Mouse (Mus musculus) ES-E14 (cell line): ENCODE data around the gene Mre11a. TPM values are rescaled to one million over a fixed set of nuclear protein-coding genes. Genes with fewer than 3 reads are reported as not detected.

Source experiments
- DNase-seq: peaks from one replicate; pipeline ENCODE4 v3.0.0-alpha.2; 2013; ENCODE audit warnings: low read depth, low spot score
- H3K27ac ChIP-seq: 2 replicates; pipeline ENCODE4 v1.5.1; 2012; ENCODE audit warnings: low read depth, mild to moderate bottlenecking, low read length, moderate library complexity, mixed read lengths; ENCODE audit not compliant: poor library complexity, insufficient read depth, severe bottlenecking
- H3K36me3 ChIP-seq: 2 replicates; pipeline ENCODE4 v1.6.1; 2012; ENCODE audit warnings: mild to moderate bottlenecking, low read length, moderate library complexity, mixed read lengths; ENCODE audit not compliant: control insufficient read depth, poor library complexity, insufficient read depth, severe bottlenecking
- H3K4me1 ChIP-seq, 2 experiments: fragments of 150-350 bp in 1 of 2; sonication (generic) in 1 of 2; 2 replicates each; pipeline ENCODE4 v1.6.1; 2012; ENCODE audit warnings: low read length in 2 of 2, mild to moderate bottlenecking in 1 of 2, mixed read lengths in 1 of 2; ENCODE audit not compliant: control insufficient read depth in 2 of 2, insufficient read depth in 2 of 2, poor library complexity in 1 of 2
- H3K4me3 ChIP-seq, 2 experiments: fragments of 150-350 bp in 1 of 2; sonication (generic) in 1 of 2; 2 replicates each; pipeline ENCODE4 v1.5.1; 2012; ENCODE audit warnings: low read length in 2 of 2, low read depth in 1 of 2, mild to moderate bottlenecking in 1 of 2, mixed read lengths in 1 of 2; ENCODE audit not compliant: insufficient read depth in 1 of 2, poor library complexity in 1 of 2, severe bottlenecking in 1 of 2
- H3K9ac ChIP-seq: 2 replicates; pipeline ENCODE4 v1.6.1; 2012; ENCODE audit warnings: low read depth, mild to moderate bottlenecking, low read length, mixed read lengths; ENCODE audit not compliant: poor library complexity, insufficient read depth, severe bottlenecking
- H3K9me3 ChIP-seq: fragments of 150-350 bp; sonication (generic); 2 replicates; pipeline ENCODE4 v1.6.1; 2012; ENCODE audit warnings: low read depth, mild to moderate bottlenecking, low read length; ENCODE audit not compliant: control insufficient read depth, insufficient read depth
- CHD2 ChIP-seq: IDR thresholded peaks from 2 replicates; pipeline ENCODE4 v1.6.1; 2014; ENCODE audit warnings: mild to moderate bottlenecking, low read depth, low read length, inconsistent platforms
- HCFC1 ChIP-seq: IDR thresholded peaks from 2 replicates; pipeline ENCODE4 v1.6.1; 2012; ENCODE audit warnings: low read length, inconsistent platforms, borderline replicate concordance; ENCODE audit not compliant: insufficient read depth
- MAFK ChIP-seq: IDR thresholded peaks from 2 replicates; pipeline ENCODE4 v1.6.1; 2014; ENCODE audit warnings: mild to moderate bottlenecking, low read depth, low read length, inconsistent platforms; ENCODE audit not compliant: insufficient read depth
- ZC3H11A ChIP-seq: IDR thresholded peaks from 2 replicates; pipeline ENCODE4 v1.6.1; 2012; ENCODE audit warnings: low read depth, mild to moderate bottlenecking, inconsistent platforms, low read length, borderline replicate concordance
- ZNF384 ChIP-seq: IDR thresholded peaks from 2 replicates; pipeline ENCODE4 v1.6.1; 2012; ENCODE audit warnings: low read depth, low read length, inconsistent platforms
- in situ Hi-C, 2 experiments: fragments of 600-800 bp; cut with MboI; formaldehyde crosslinking; loops; one replicate each; pipeline ENCODE4 v1.15.1; 2025; ENCODE audit warnings: low sequenced_read_pairs in 2 of 2, inconsistent platforms in 1 of 2; ENCODE audit not compliant: unreplicated experiment in 2 of 2
- total RNA-seq: library from RNA; depleted of rRNA; stranded (reverse); fragments of 300-350 nt; gene quantifications from 2 replicates; pipeline ENCODE4 v1.2.3, GENCODE M21; 2012; rRNA removed

The Mre11a gene
- total RNA-seq, 1 experiment, result 46.0 TPM

GRCm38 (mm10) chr9:14884641-14885040 lies 100.2 kb downstream of the Mre11a start:
- Histone ChIP-seq H3K27ac (no peak overlapping the region), H3K36me3 (no peaks in the 10 kb centered on the region), H3K9me3 (no peaks in the 10 kb centered on the region), H3K4me3 (no peak overlapping the region), H3K9ac (no peak overlapping the region), H3K4me1 (no peaks in the 10 kb centered on the region)
- in situ Hi-C loops, result no loop called here
- DNase-seq, result no peak
- TF ChIP-seq HCFC1 (no peak), ZC3H11A (no peak), ZNF384 (no peak), CHD2 (no peak), MAFK (no peak)

GRCm38 (mm10) chr9:14885151-14885550 lies 100.7 kb downstream of the Mre11a start:
- in situ Hi-C loops, result no loop called here
- no peak overlapping the region for H3K9ac ChIP-seq
- no peaks in the 10 kb centered on the region for H3K4me1 ChIP-seq
- H3K27ac ChIP-seq, result no peak overlapping the region
- H3K36me3 ChIP-seq, result no peaks in the 10 kb centered on the region
- no peak overlapping the region for H3K4me3 ChIP-seq
- DNase-seq, result no peak
- no peak for TF ChIP-seq HCFC1
- H3K9me3 ChIP-seq, result no peaks in the 10 kb centered on the region

GRCm38 (mm10) chr9:14885954-14886353 lies 101.5 kb downstream of the Mre11a start:
- peaks cover 0 to 3% of the 10 kb centered on the region in 2 experiments; a peak in 1 of 4 replicates for H3K4me1 ChIP-seq
- no peak overlapping the region for H3K4me3 ChIP-seq
- no peak overlapping the region for H3K27ac ChIP-seq
- DNase-seq, result no peak
- in situ Hi-C loops, result no loop called here
- no peak overlapping the region for H3K9ac ChIP-seq
- TF ChIP-seq ZC3H11A (no peak), ZNF384 (no peak), CHD2 (no peak), HCFC1 (no peak), MAFK (no peak)
- no peaks in the 10 kb centered on the region for H3K36me3 ChIP-seq
- H3K9me3 ChIP-seq, result no peaks in the 10 kb centered on the region

Other genes starting within 250 kb of the Mre11a start
- 24.1 and 24.6 TPM in 2 replicates for gene Amotl1, start 139.6 kb upstream of the Mre11a start, total RNA-seq
- gene Piwil4, start 43.9 kb upstream of the Mre11a start, total RNA-seq, result 2.7 and 4.8 TPM in 2 replicates
- 1.3 and 1.4 TPM in 2 replicates for gene Fut4, start 32.3 kb upstream of the Mre11a start, total RNA-seq
- gene 1700012B09Rik, start 13.6 kb upstream of the Mre11a start, total RNA-seq, result not detected in 2 replicates
- 44.4 and 48.7 TPM in 2 replicates for gene Ankrd49, start 202 bp downstream of the Mre11a start, total RNA-seq
- 0.49 and 0.63 TPM in 2 replicates for gene Gpr83, start 75.6 kb downstream of the Mre11a start, total RNA-seq
- 0.16 and 0.31 TPM in 2 replicates for gene Izumo1r, start 119.3 kb downstream of the Mre11a start, total RNA-seq